Mouse (Mus musculus) heart, postnatal 36 days (tissue): ENCODE data around the gene Phip. TPM values are rescaled to one million over a fixed set of nuclear protein-coding genes. Genes with fewer than 3 reads are reported as not detected.

Experiments
- DNase-seq, 2 experiments: peaks; one replicate each; pipeline ENCODE4 v3.0.0; 2021 to 2022
- intact Hi-C: fragments of 180-260 bp; cut with DNase I; formaldehyde crosslinking; loops from one replicate; pipeline ENCODE4 v1.15.1; 2025
- total RNA-seq, 2 experiments: library from RNA; stranded (reverse); gene quantifications; 2 replicates each; pipeline ENCODE4 v1.2.3; 2021

Gene Phip
- total RNA-seq, 2 experiments from 2014 or later: 33.3 to 33.5 TPM

DNA sequence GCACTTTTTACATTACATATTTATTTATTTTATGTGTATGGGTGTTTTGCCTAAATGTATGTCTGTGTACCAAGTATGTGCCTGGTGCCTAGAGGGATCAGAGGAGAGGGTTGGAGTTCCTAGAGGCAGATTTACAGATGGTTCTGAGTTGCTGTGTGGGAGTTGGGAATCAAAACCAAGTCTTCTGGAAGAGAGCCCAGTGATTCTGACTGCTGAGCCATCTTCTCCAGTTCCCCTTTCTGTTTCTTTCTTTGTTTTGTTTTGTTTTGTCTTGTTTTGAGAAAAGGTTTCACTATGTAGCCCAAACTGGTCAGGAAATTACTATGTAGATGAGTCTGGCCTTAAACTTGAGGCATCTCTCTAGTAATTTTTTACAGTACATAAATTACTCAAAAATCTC is 86.7 kb downstream of the Phip start:
- DNase-seq: no peak
- intact Hi-C loops: no loop called here

DNA sequence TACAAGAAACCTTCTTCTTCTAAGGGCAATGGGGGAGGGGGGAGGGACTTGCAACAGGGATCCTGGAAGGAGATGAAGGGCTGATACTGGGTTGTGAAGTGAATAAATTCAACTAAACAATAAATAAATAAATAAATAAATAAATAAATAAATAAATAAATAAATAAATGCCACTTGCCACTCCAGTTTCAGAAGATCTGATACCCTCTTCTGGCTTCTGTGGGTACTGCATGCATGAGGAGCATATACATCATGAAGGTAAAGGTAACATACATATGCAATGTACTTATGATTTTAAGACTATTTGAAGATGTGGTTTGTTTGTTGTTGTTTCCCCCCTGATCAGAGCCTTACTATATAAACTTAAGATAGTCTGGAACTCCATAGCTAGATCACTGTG is 91.1 kb downstream of the Phip start:
- intact Hi-C loops: no loop called here
- DNase-seq: no peak

DNA sequence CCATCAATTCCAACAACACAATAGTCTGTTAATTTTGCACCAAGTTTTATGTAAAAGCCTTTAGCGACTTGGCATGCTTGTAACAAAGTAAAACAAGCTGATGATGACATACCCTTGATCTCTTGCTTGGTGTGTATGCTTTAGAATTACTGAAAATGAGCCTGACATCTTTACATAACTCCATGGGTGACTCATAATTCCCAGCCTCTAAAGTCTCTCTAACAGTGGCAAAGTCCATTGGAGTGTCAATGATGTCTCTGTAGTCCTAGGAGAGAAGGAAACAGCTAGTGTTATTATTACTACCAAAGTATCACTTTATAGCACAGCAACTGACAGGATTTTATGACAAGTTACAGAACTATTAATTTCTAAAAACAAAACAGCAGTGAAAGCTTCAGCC is 98.2 kb downstream of the Phip start:
- intact Hi-C loops: no loop called here
- DNase-seq: no peak

DNA sequence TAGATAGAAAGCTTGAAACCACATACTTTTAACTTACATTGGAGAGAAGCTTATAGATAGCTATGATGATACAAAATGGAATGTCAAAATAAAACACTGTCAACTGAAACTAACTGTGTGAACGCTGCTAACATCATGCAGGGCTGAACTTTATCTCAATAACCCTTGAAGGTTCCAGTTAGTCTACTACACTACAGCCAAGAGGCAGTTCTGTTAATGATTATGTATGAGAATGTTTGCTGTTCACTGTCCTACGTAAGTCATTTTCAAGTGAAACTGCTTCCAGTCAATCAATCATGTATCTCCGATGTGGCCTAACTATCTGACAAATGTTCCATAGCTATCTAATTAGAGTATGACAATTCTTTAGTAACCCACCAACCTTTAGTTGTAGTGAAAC is 107.6 kb downstream of the Phip start:
- no peak for DNase-seq
- intact Hi-C loops: no loop called here

DNA sequence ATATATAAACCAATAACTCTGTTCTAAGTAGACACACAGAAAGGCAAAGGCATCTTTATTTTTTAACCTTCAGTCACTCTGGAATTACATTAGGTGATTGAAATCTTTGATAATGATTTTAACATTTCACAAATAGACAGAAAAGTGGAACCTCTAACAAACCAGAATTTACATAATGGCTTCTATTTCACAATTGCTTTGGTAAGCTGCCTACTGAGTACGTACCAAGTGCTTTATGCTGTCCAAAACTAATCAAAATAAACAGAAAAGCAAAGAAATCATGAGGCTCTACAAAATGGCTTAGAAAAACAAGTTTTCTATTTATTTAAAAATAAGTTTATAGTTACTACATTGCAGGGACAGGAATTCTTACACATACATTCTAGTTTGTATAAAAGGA is 109.2 kb downstream of the Phip start:
- intact Hi-C loops: no loop called here
- no peak for DNase-seq

DNA sequence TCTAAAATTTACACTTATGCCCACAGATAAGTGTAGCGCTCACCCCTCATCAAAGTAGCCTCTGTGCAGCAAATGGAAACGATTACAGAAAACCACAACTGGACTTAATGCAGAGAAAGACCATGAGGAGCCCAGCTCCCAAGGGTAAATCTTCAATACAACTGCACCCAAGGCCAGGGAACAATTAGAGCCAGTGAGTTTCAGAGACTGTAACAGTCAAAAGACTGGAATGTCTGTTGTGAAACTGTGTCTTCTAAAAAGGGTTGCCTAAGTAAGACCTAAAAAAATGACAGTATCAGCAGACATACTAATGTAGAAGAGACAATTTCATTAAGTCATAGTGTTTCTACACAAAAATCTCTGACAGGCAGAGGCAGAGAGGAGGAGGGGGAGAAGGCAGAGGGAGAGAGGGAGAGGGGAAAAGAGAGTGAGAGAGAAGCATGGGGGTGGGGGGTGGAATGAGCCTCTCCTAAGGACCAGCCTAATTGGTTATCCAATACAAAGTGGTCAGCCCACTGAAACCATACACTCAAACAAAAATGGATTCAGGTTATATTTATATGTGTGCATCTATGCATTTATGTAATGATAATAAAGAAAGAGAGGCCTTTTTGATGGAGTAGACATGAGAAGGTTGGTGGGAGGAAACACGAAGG is 113.4 kb downstream of the Phip start:
- no peak for DNase-seq
- intact Hi-C loops: no loop called here

DNA sequence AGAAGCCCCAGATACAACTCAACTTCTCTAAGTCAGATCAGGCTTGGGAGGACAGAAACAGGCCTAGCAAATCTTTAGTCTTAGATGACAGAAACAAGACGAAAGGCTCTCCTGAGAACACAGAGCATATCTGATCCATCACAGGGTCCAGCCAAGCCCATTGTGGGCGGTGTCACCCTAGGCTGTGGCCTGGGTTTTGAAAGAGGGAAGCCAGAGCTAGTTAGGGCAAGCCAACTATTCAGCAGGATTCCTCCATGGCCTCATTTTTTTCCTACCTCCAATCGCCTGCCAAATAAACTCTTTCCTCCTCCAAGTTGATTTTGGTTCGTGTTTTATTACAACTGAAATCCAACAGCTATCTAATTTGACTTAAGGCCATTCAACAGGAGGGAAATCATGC is 114.0 kb downstream of the Phip start:
- intact Hi-C loops: no loop called here
- DNase-seq: peak in 1 of 2 experiments; percentile 8

DNA sequence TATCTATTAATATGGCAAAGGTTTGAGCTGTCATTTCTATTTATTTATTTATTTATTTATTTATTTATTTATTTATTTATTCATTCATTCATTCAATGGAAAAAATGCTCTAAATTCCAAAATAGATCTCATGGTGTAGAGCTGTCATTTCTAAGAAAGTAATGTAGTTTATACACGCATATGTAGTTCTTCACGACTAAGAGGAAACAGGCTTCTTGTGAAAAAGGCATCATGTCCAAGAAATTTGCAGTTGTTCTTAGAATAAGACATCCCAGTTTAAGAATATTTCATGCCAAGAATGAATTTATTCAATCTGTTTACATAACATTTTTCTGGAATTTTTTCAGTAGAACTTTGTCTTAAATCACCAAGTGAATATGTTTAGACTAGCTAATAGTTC is 114.5 kb downstream of the Phip start:
- intact Hi-C loops: no loop called here
- DNase-seq: no peak

DNA sequence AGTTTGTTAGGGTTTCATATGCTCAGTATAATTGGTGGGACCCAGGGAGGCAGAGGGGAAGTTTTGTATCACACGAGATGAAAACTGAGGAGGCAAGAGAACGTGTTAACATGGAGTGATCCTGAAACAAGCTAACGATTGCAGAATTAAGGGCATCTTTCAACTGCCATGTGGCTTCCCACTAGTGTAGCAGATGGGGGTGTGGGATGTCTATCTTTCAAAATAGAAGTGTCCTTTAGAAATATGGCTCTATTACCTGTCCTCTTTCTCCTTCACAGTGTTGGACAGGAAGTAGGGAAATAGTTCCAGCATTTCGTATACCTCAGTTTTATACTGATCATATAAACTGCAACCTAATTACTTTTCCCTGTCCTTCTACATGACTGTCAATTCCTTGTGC is 119.1 kb downstream of the Phip start:
- DNase-seq: no peak
- intact Hi-C loops: no loop called here

DNA sequence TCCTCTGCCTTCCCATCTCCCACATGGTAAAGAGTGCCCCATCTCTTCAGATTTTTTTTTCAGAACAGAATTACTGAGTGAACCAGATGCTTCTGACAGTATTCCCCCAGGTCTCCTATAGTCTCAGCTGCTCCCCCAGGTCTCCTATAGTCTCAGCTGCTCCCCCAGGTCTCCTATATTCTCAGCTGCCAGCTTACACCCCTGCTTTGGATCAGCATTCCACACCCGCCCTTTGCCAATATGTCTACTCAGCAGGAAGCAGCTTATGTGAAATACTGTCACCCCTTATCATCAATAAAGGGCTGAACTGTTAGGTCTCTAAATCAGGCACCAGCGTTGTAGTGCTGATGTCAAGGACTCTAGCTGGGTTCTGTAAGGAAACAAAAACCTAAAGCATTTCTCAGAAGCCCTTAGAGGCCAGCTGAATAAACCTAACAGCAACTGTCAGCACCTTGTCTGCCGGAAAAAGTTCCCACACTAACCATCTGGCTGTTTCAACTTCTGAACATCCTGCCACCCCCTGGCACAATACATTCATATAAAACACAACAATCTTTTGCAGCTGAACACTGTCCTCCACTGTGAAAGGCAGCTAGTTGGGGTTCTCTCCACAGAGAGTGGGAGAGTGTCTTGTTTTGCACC is 120.2 kb downstream of the Phip start:
- intact Hi-C loops: no loop called here
- no peak for DNase-seq

DNA sequence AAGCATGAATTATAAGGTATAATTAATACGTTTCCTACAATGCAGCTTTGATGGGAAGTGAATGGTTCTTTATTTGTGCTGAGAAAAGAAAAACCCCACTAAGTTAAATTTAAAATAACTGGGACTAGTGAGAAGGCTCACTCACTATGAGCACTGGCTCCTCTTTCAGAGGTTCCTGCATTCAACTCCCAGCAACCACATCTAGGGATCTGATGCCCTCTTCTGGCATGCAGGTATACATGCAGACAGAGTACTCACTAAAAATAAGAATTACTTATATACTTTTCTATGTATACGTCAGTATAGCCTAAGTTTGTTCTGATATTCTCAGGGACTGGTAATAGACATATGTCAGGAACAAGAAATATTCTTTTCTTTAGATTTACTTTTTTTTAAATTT is 121.3 kb downstream of the Phip start:
- intact Hi-C loops: no loop called here
- DNase-seq: no peak

DNA sequence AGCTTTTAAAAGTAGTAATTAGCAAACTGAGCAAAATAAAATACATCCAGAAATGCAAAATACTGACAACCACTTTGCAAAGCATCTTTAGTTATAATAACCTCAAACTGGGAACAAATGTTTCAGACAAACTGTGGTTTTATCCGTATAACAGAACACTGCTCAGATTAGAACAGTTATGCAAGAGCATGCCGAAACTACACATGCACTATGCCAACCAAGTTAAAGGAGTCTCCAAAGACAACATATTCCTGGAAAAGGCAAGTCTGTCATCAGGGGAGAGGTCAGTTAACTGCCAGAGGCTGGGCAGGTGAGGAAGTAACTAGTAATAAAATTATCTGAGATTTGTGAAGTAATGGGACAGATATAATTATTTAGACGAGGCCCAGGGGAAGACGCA is 132.6 kb downstream of the Phip start:
- intact Hi-C loops: no loop called here
- DNase-seq: no peak

DNA sequence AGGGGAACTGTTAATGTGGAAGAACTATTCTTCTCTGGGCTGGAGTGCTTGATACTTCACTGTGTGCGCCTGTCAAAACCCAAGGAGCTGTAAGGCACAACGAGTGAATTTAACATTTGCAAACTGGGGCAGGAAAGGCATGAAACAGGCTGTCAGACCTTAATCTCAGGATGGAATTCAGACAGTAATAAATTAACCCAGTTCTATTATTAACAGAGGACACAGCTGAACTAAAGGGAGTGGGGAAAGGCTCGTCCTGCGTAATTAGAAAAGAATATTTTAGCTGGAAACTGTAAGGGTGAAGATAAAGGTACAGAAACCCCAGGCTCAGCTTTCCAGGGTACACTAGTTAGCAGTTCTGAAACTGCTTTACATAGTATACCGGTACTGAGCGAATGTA is 139.4 kb downstream of the Phip start:
- DNase-seq: no peak
- intact Hi-C loops: no loop called here

DNA sequence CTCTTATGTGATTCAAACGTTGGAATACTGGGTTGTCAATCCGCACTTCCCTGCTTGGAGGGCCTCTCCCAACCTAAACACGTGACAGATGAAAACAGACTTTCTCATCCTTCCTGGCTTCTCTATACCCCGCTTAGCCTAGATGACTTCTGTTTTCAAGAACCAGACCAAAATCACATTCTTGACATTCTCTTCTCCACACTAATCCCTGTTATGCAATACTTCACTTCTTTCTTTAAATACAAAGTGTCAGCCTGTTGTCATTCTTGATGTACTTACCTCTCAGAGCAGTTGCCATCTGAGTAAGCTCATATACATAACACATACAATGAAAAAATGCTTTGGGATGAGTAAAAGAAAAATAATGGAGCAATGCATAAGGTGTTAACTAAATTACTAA is 143.4 kb downstream of the Phip start:
- no peak for DNase-seq
- intact Hi-C loops: no loop called here

DNA sequence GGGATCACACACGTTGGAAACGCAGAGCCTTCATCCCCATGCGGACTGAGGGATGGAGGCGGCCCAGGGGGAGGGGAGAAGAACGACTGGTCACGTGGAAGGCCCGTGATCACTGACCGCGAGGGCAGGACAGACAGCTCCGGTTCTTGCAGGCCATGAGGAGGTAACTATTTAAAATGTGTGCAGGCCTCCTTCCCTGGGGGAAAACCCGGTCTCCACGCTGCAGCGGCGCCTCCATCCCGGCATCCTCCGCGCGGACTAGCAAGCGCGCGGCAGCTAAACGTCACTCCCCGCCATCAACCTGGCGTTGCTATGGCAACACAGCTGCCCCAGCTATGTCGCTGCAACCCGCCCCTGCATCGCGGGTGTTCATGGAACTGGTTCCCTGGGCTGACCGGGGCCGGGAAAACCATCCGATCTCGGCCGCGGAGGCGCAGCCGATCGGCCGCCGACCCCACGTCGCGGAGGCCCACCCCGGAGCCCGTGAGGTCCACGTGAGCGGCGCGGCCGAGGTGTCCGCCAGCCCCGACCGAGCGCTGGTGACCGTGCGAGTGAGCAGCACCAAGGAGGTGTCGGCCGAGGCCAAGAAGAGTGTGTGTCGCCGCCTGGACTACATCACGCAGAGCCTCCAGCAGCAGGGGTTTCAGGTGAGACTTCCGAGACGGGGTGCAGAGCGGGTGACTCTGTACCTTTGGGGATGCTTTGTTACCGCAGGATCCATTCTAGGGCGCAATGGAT is 145.5 kb downstream of the Phip start:
- intact Hi-C loops: no loop called here
- DNase-seq: peak; percentile 79 to 85

DNA sequence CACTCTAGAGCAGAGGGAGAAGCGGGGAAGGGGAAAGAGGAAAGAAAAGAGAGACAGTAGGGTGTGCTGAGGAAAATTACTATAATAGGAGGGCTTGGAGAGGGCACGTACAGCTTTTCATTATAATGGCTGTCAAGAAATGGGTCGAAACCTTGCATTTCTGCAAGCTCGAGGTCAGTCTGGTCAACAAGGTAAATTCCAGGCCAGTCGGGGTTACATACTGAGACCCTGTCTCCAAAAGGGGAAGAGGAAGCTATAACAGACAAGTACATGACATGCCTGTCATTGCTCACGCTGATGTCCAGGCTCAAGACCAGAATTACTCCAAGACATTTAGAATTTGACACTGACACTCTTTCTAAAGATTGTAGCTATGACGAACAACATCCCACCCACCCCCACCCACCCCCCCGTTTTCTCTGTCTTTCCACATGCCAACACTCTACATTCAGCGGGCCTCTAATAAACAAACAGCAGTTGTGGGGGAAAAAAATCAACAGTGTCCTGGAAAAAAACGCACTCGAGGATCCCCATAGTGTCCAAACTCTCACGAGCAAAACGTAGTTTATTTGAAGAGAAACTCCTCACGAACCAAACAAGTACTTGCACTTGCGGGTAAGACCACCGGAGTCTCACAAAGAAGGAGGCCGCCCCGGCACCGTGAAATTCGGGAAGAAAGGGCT is 146.2 kb downstream of the Phip start, which contains the start of gene Irak1bp1:
Gene Irak1bp1 (plus strand): TSS at position 534 of the 683 bp plus-strand sequence.
- intact Hi-C loops: no loop called here
- DNase-seq: no peak

DNA sequence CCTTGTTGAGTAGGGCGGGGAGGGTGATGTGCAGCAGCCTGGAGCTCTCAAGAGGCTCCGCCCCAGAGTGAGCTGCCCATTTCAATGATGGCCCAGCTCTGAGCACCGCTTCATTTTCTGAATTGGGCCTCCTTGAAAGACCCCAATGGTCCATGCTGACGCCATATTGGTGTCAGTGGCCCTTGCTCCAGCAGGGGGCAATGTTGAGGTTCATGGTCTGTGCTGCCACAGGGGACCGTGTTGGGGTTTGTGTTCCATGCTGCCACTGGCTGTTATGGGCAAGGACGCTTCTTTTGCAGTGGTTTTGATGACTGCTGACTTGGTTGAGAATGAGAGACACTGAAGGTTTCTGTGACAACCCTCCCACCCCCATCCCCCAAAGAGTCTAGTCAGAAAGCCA is 148.9 kb downstream of the Phip start:
- intact Hi-C loops: no loop called here
- DNase-seq: no peak
